In genomic region chr12:88992141-88992540, GRCm38 (mm10) we compare ENCODE assay signal across 7 mouse cellular contexts.
A peak's percentile ranks its signal among the peaks of the same experiment; 100 is the strongest.
DNase-seq lines count a peak whose midpoint lies in the region; ATAC-seq and TF ChIP-seq lines count a peak whose summit lies in the region.

No protein-coding gene starts in this region.

- H3K27ac ChIP-seq in liver, postnatal 0 days (ENCODE audit: low read depth), result no peak overlapping the region

- no peaks in the 10 kb centered on the region for H3K9me3 ChIP-seq in liver, postnatal 0 days (ENCODE audit: low read length)

- H3K9ac ChIP-seq in liver, postnatal 0 days (replicated peaks), result no peak overlapping the region

- H3K27me3 ChIP-seq in liver, postnatal 0 days (ENCODE audit: insufficient read depth, low read length), result no peaks in the 10 kb centered on the region

- peak; percentile 75 for TF ChIP-seq CTCF in liver, postnatal 0 days (IDR thresholded peaks at IDR 0.05; ENCODE audit: low read depth)

- H3K4me2 ChIP-seq in liver, postnatal 0 days (ENCODE audit: low read depth, low read length), result no peak overlapping the region

- DNase-seq in kidney, postnatal 36 days, result peak; percentile 4 to 9
- DNase-seq in kidney, adult 11 months, result no peak
- peak; percentile 14 for DNase-seq in MEL-GATA-1-ER (ENCODE audit: extremely low read depth, low read depth)
- peak; percentile 61 for DNase-seq in embryo, embryonic 11 days
- no peak for DNase-seq in liver, postnatal 0 days
- DNase-seq in adrenal gland, adult 18-20 months (ENCODE audit: low spot score in 2 of 2), result no peak
- DNase-seq in spleen, postnatal 4 days (ENCODE audit: low spot score in 2 of 2), result no peak

- no peaks in the 10 kb centered on the region for H3K4me1 ChIP-seq in liver, postnatal 0 days (ENCODE audit: insufficient read depth)

- no peaks in the 10 kb centered on the region for H3K36me3 ChIP-seq in liver, postnatal 0 days (replicated peaks; ENCODE audit: insufficient read depth, low read length)

- H3K4me3 ChIP-seq in liver, postnatal 0 days (ENCODE audit: low read depth, low read length), result no peak overlapping the region

- ATAC-seq in liver, postnatal 0 days, result peak; percentile 67

- WGBS in liver, postnatal 0 days (ENCODE audit: insufficient replicate concordance), result 6% methylated on average over 2 of the region's 2 CpGs

- TF ChIP-seq EP300 in liver, postnatal 0 days (IDR thresholded peaks at IDR 0.05; ENCODE audit: low read depth), result no peak

Comparison
In these comparisons a context has a peak if more than half of its experiments do, and no peak if none do; other contexts are left out.
1. DNase-seq: peak in kidney, postnatal 36 days (2 of 2), MEL-GATA-1-ER (single experiment) and embryo, embryonic 11 days (single experiment); none in kidney, adult 11 months (single experiment), liver, postnatal 0 days (single experiment), adrenal gland, adult 18-20 months (0 of 2) and spleen, postnatal 4 days (0 of 2).